Mouse (Mus musculus): ENCODE data around the gene Tmem135.

- TF ChIP-seq CTCF (conservative IDR thresholded peaks at IDR 0.05; ENCODE audit: insufficient read depth, insufficient read length, low read depth, low read length): no peak
- TF ChIP-seq POLR2A (IDR thresholded peaks at IDR 0.05; ENCODE audit: low read depth, low read length): no peak
These were observed 40.0 kb downstream of the Tmem135 start for GRCm38 (mm10) chr7:89363975-89364374.
